Mouse (Mus musculus) large intestine, adult 2 months (tissue): ENCODE results near the gene Luc7l. TPM values are rescaled to one million over a fixed set of nuclear protein-coding genes. Genes with fewer than 3 reads are reported as not detected.

Experiments
- DNase-seq: peaks from one replicate; pipeline ENCODE4 v3.0.0-alpha.2; 2012; ENCODE audit warnings: low read depth, low spot score
- WGBS: fragments of 180-500 bp; shearing (Covaris S2); methylation state at CpG from one replicate; pipeline ENCODE4 v1.1.7; 2018; 5-methylcytosine and 5-hydroxymethylcytosine counted together
- polyA plus RNA-seq: library from polyadenylated mRNA; depleted of rRNA; stranded (reverse); fragments of >200 nt; gene quantifications from 2 replicates; pipeline ENCODE4 v1.2.3, GENCODE M21; 2012; rRNA removed

Luc7l gene
- 13.2 and 18.0 TPM in 2 replicates for polyA plus RNA-seq

- under 1% methylated on average over 43 of the region's 43 CpGs for WGBS
- peak; percentile 97 for DNase-seq
These were observed at the start of gene Luc7l for GRCm38 (mm10) chr17:26252539-26253251. Luc7l (plus strand) TSS chr17:26252896.

- under 1% methylated on average over 30 of the region's 30 CpGs for WGBS
- DNase-seq: no peak
These were observed 49.3 kb upstream of the Luc7l start for GRCm38 (mm10) chr17:26203321-26203811.

DNA sequence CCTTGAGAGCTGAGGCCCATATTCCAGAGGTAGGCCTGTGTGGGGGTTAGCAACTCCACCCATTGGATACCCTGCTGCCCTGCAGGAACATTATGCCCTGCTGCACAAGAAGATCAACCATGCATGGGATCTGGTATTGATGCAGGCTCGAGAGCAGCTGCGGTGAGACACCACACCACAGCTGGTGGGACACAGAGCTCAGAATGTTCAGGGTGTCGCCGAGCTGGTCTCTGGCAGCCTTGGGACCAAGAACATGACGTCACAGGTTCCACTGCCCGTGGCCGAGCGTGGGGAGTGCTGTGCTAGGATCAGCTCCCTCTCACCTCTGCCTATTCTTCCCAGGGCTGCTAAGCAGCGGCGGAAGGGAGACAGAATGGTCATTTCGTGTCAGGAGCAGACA lies 47.9 kb upstream of the Luc7l start:
- DNase-seq: no peak
- whole genome bisulfite sequencing: 73% methylated on average over 11 of the region's 11 CpGs

DNA sequence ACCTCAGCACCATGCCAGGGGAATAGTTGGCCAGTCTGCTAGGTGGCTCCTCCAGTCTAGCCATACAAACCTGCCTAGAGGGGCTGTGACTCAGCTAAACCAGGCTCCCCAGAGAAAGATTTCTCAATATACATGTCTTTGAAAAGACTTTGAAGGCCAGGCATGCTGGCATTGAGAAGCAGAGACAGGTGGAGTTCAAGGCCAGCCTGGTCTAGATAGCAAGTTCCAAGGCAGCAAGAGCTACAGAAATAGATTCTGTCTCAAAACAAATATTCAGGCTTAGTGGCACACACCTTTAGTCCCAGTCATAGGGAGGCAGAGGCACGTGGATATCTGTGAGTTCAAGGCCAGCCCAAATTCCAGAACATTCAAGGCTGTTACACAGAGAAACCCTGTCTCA lies 46.3 kb upstream of the Luc7l start:
- WGBS: 16% methylated on average over 1 of the region's 1 CpGs
- DNase-seq: no peak

GRCm38 (mm10) chr17:26207686-26208085 lies 45.0 kb upstream of the Luc7l start, which contains the start of gene Arhgdig:
Arhgdig (minus strand) TSS chr17:26207786.
- 76% methylated on average over 12 of the region's 12 CpGs for WGBS
- no peak for DNase-seq

- WGBS: 57% methylated on average over 7 of the region's 7 CpGs
- no peak for DNase-seq
These were observed 40.5 kb upstream of the Luc7l start for GRCm38 (mm10) chr17:26212241-26212640.

DNA sequence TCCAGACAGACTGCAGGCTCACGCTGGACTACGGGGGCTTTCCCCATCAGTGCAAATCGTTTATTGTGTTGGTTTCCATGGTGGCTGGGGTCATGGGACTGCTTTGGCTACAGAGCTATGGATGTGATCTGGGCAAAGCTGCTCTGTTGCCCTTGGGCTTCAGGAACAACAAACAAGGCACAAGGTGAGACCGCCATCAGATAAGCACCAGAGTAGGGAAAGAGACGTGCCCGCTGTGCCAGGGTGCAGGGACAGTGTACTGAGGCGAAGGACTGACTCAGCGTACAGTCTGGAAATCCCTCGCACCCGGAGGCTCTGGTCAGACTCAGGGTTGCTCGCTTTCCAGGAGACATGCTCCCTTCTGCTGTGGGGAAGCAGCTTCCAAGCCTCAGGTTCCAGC lies 40.0 kb upstream of the Luc7l start:
- 83% methylated on average over 11 of the region's 11 CpGs for WGBS
- no peak for DNase-seq

DNA sequence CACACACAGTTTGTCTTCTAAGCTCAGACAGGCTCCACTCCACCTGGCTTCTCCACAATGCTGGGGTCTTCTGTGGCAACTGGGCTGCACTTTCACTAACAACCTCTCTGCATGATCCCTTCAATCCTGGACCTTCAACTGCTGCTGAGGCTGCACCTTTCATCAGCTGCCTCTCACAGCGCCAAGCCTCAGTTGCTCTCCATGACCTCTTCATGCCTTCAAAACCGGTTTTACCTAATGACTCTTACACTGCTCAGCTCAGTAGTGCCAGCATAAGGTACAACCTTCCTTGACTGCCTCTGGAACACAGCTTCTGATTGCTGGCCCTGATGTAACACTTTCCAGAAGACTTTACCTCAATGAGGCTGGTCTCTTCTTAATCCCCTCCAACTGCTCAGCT lies 31.2 kb upstream of the Luc7l start:
- WGBS: 21% methylated on average over 2 of the region's 2 CpGs
- no peak for DNase-seq

DNA sequence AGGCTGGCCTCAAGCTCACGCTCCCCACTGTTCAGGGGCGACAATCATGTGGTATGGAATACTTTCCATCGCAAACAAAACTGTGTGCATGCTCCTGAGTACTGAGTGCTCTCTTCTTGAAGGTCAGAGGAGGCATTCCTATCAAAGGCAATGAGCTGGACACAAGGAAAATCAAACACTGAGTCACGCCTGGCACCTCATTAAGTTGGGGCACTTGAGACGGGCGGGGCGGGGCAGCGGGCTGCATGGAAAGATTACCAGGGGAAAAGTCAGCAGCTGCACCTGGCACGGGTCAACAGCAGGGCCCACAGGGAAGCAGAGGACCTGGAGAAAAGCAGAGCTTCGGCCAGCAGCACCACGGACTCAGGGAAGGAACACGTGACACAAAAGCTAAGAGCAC lies 27.5 kb upstream of the Luc7l start:
- no peak for DNase-seq
- 34% methylated on average over 12 of the region's 12 CpGs for WGBS

- no peak for DNase-seq
- 84% methylated on average over 5 of the region's 5 CpGs for WGBS
These were observed 22.9 kb upstream of the Luc7l start for GRCm38 (mm10) chr17:26229776-26230175.

DNA sequence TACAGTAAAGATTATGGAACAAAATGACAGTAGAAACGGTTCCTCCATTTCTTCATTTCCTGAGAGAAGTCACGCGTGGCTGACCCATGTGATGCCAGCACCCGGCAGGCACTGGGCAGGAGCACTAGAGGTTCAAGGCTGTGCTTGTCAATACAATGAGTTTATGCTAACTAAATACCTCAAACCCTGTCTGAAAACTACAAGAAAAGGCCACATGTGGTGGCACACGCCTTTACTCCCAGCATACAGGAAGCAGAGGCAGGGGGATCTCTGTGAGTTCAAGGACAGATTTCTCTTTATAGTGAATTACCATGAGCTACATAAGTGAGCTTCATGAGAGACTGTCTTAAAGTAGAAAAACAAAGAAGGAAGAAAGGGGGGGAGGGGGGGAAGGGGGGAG lies 21.5 kb upstream of the Luc7l start:
- 80% methylated on average over 5 of the region's 5 CpGs for WGBS
- no peak for DNase-seq

- 81% methylated on average over 8 of the region's 8 CpGs for WGBS
These were observed 19.8 kb upstream of the Luc7l start for GRCm38 (mm10) chr17:26232863-26233262.

GRCm38 (mm10) chr17:26234386-26234785 lies 18.3 kb upstream of the Luc7l start:
- 40% methylated on average over 8 of the region's 8 CpGs for WGBS
- DNase-seq: no peak

More at GRCm38 (mm10) chr17:26232863-26233262, 19.8 kb upstream of the Luc7l start:
- DNase-seq: no peak

DNA sequence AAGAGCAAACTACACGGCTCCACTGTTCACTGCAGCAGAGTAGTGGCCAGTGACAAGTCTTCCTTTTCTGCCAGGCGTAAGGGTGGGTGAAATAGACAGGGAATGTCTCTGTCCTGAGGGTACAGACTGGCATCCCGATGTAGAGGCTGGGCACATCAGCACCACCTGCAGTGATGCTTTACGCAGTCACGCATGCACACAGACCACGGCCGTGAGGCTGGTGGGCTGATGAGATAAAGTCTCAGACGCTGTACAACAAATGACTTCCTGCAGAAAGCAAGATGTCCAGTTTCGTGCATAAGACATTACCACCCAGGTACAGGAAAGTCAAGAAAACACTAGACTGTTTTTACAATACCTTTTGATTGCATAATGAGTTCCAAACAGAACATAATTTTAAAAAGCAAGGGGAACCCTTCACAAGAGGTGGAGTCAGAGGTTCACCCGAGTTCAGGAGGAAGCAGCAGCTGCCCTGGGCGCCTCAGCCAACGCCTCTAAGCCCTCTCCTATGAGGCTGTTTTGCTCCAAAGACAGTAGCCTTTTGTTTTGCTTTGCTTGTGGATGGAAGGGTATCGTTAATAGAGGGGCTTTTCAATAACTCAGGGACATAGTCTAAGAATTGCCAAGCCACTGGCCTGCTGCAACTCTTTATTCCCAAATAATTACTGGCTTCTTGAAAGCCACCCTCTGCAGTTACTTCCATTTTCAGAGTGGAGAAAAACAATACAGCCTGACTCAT lies 17.4 kb upstream of the Luc7l start:
- no peak for DNase-seq
- 23% methylated on average over 13 of the region's 13 CpGs for WGBS

- no peak for DNase-seq
- WGBS: 31% methylated on average over 10 of the region's 10 CpGs
These were observed 15.0 kb upstream of the Luc7l start for GRCm38 (mm10) chr17:26237667-26238066.

DNA sequence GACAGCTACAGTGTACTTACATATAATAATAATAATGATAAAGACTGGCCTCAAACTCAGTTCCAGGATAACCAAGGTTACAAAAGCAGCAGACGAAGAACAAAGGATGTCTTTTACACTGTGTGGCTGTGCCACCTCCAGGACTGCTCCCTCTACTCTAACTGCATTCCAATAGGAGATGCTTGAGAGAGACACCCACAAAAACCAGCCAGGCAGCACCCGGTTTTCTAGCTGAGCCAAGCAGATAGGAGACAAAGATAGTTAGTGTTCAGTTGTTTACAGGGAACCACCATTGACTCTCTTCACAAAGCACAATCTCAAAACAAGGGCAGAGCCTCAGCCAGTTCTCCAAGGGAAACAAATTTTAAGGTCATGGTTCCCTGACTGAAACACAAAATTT lies 13.1 kb upstream of the Luc7l start:
- DNase-seq: no peak
- 34% methylated on average over 2 of the region's 2 CpGs for WGBS

GRCm38 (mm10) chr17:26240120-26240790 lies 12.4 kb upstream of the Luc7l start:
- no peak for DNase-seq
- 29% methylated on average over 6 of the region's 6 CpGs for WGBS

DNA sequence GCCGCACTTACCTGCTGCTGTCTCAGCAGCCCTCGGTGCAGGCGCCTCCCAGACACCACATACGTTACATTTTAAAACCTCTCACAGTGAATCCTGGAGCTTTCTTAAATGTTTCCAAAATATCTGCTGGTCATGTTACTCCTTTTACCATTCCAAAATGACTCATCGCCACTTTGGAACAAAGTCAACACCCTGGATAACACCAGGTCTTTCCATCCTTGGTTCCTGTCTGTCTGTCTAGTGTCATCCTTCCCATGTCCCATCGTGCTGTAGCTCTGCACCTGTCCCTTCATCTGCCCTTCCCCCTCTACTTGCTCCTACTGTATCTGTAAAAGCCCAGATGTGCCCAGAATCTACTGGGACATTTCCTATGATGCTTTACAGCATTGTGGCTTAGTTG lies 11.7 kb upstream of the Luc7l start:
- 28% methylated on average over 6 of the region's 6 CpGs for WGBS

GRCm38 (mm10) chr17:26243471-26244100 lies 9.1 kb upstream of the Luc7l start:
- DNase-seq: no peak
- under 1% methylated on average over 32 of the region's 32 CpGs for WGBS

More for the DNA sequence above, 11.7 kb upstream of the Luc7l start:
- DNase-seq: no peak
